In genomic region chr2:91953825-91954224, GRCm38 (mm10) we compare ENCODE assay signal across 10 mouse cellular contexts. TPM values are rescaled to one million over a fixed set of nuclear protein-coding genes. Genes with fewer than 3 reads are reported as not detected.
A peak's percentile ranks its signal among the peaks of the same experiment; 100 is the strongest.
DNase-seq lines count a peak whose midpoint lies in the region; ATAC-seq lines count a peak whose summit lies in the region.
"Had no signal": no experiment of that assay in that cellular context is flagged by ENCODE, and none has a peak within 500 bp of the region (broad histone marks: within the 10 kb centered on the region; RNA-seq: fewer than 3 reads in every experiment).

No protein-coding gene starts in this region.

- no peak overlapping the region for H3K4me2 ChIP-seq in hindbrain, embryonic 12.5 days (replicated peaks)
- no peak overlapping the region for H3K4me2 ChIP-seq in hindbrain, embryonic 14.5 days (replicated peaks)
- H3K4me2 ChIP-seq in liver, embryonic 15.5 days = no peak overlapping the region
- no peak overlapping the region for H3K4me2 ChIP-seq in midbrain, embryonic 16.5 days (ENCODE audit: low read length)

- no peaks in the 10 kb centered on the region for H3K36me3 ChIP-seq in hindbrain, embryonic 12.5 days
- H3K36me3 ChIP-seq in hindbrain, embryonic 14.5 days (replicated peaks; ENCODE audit: control insufficient read depth, insufficient read depth) = no peaks in the 10 kb centered on the region
- peaks cover 16% of the 10 kb centered on the region for H3K36me3 ChIP-seq in embryonic facial prominence, embryonic 10.5 days (replicated peaks)
- no peaks in the 10 kb centered on the region for H3K36me3 ChIP-seq in liver, embryonic 15.5 days (replicated peaks)
- no peaks in the 10 kb centered on the region for H3K36me3 ChIP-seq in midbrain, embryonic 16.5 days (ENCODE audit: control insufficient read depth, insufficient read depth, low read length)

- no peaks in the 10 kb centered on the region for H3K9me3 ChIP-seq in hindbrain, embryonic 12.5 days (replicated peaks)
- H3K9me3 ChIP-seq in hindbrain, embryonic 14.5 days (ENCODE audit: control insufficient read depth, low read length) = no peaks in the 10 kb centered on the region
- H3K9me3 ChIP-seq in embryonic facial prominence, embryonic 10.5 days = no peaks in the 10 kb centered on the region
- no peaks in the 10 kb centered on the region for H3K9me3 ChIP-seq in liver, embryonic 15.5 days (replicated peaks)
- H3K9me3 ChIP-seq in midbrain, embryonic 16.5 days (replicated peaks; ENCODE audit: control insufficient read depth, low read length, poor library complexity, severe bottlenecking) = no peaks in the 10 kb centered on the region

- H3K4me3 ChIP-seq in hindbrain, embryonic 12.5 days = no peak overlapping the region
- no peak overlapping the region for H3K4me3 ChIP-seq in hindbrain, embryonic 14.5 days (replicated peaks; ENCODE audit: low read length)
- H3K4me3 ChIP-seq in embryonic facial prominence, embryonic 10.5 days = no peak overlapping the region
- H3K4me3 ChIP-seq in liver, embryonic 15.5 days (replicated peaks) = no peak overlapping the region
- H3K4me3 ChIP-seq in midbrain, embryonic 16.5 days (ENCODE audit: low read depth, low read length) = no peak overlapping the region

- no peak for ATAC-seq in hindbrain, embryonic 12.5 days (ENCODE audit: low FRiP score)
- no peak for ATAC-seq in hindbrain, embryonic 14.5 days (ENCODE audit: low FRiP score)
- no peak for ATAC-seq in liver, embryonic 15.5 days (ENCODE audit: insufficient read depth)
- no peak for ATAC-seq in midbrain, embryonic 16.5 days

- H3K4me1 ChIP-seq in hindbrain, embryonic 12.5 days = peaks cover 47% of the 10 kb centered on the region
- H3K4me1 ChIP-seq in hindbrain, embryonic 14.5 days (replicated peaks; ENCODE audit: control insufficient read depth, insufficient read depth, low read length) = peaks cover 36% of the 10 kb centered on the region
- H3K4me1 ChIP-seq in embryonic facial prominence, embryonic 10.5 days = peaks cover 56% of the 10 kb centered on the region
- H3K4me1 ChIP-seq in liver, embryonic 15.5 days (replicated peaks) = peaks cover 97% of the 10 kb centered on the region
- H3K4me1 ChIP-seq in midbrain, embryonic 16.5 days (ENCODE audit: control insufficient read depth, insufficient read depth, low read length) = peaks cover 14% of the 10 kb centered on the region

- 17% methylated on average over 5 of the region's 5 CpGs for WGBS in hindbrain, embryonic 12.5 days
- 16% methylated on average over 5 of the region's 5 CpGs for WGBS in hindbrain, embryonic 14.5 days
- WGBS in embryonic facial prominence, embryonic 10.5 days = 17% methylated on average over 5 of the region's 5 CpGs
- WGBS in liver, embryonic 15.5 days (ENCODE audit: insufficient replicate concordance) = 43% methylated on average over 5 of the region's 5 CpGs
- WGBS in midbrain, embryonic 16.5 days = 27% methylated on average over 5 of the region's 5 CpGs

- peak overlapping the region; percentile 17; the same call in 1 of the 2 replicates for H3K27ac ChIP-seq in hindbrain, embryonic 12.5 days
- no peak overlapping the region for H3K27ac ChIP-seq in hindbrain, embryonic 14.5 days
- peak overlapping the region; percentile 62 for H3K27ac ChIP-seq in embryonic facial prominence, embryonic 10.5 days (replicated peaks)
- peak overlapping the region; percentile 55; the same call in 1 of the 2 replicates for H3K27ac ChIP-seq in liver, embryonic 15.5 days (replicated peaks)
- H3K27ac ChIP-seq in midbrain, embryonic 16.5 days (ENCODE audit: low read length) = no peak overlapping the region

- H3K9ac ChIP-seq in hindbrain, embryonic 12.5 days = no peak overlapping the region
- no peak overlapping the region for H3K9ac ChIP-seq in hindbrain, embryonic 14.5 days
- H3K9ac ChIP-seq in liver, embryonic 15.5 days = peak overlapping the region; percentile 19; the same call in 1 of the 2 replicates
- no peak overlapping the region for H3K9ac ChIP-seq in midbrain, embryonic 16.5 days (ENCODE audit: low read depth, low read length)

- H3K27me3 ChIP-seq in hindbrain, embryonic 12.5 days = no peaks in the 10 kb centered on the region
- no peaks in the 10 kb centered on the region for H3K27me3 ChIP-seq in hindbrain, embryonic 14.5 days (ENCODE audit: control insufficient read depth, insufficient read depth, low read length)
- H3K27me3 ChIP-seq in embryonic facial prominence, embryonic 10.5 days (replicated peaks; ENCODE audit: low read depth, poor library complexity, severe bottlenecking) = no peaks in the 10 kb centered on the region
- H3K27me3 ChIP-seq in liver, embryonic 15.5 days = no peaks in the 10 kb centered on the region
- H3K27me3 ChIP-seq in midbrain, embryonic 16.5 days (ENCODE audit: control insufficient read depth, insufficient read depth, low read depth, low read length) = no peaks in the 10 kb centered on the region

- DNase-seq in hindbrain, embryonic 14.5 days (ENCODE audit: low spot score) = no peak
- no peak for DNase-seq in embryonic facial prominence, embryonic 10.5 days (ENCODE audit: low spot score)
- peak; percentile 84 for DNase-seq in heart, postnatal 4 days
- DNase-seq in right cerebral cortex, postnatal 10 days (ENCODE audit: low spot score in 2 of 2) = no peak
- DNase-seq in thymus, postnatal 14 days = no peak

RNA-seq across cellular contexts. Expression of gene Gm9821, which starts 8.3 kb away (rescaled TPM):
- polyA plus RNA-seq in hindbrain, embryonic 12.5 days (2016; fragmentation: Nextera tagmentation; extraction: Ambion mirVana) = 0.50 and 0.57 TPM in 2 replicates
- polyA plus RNA-seq in hindbrain, embryonic 14.5 days (2014; fragmentation: Nextera tagmentation; extraction: Ambion mirVana) = 0.39 TPM in 1 of 2 replicates, not detected in the other
- polyA plus RNA-seq in embryonic facial prominence, embryonic 10.5 days (2016; fragmentation: Nextera tagmentation; extraction: Ambion mirVana) = 0.23 and 0.41 TPM in 2 replicates
- total RNA-seq in heart, postnatal 4 days (2021) = not detected
- 0.89 and 1.1 TPM in 2 replicates for polyA plus RNA-seq in liver, embryonic 15.5 days (2015; fragmentation: Nextera tagmentation; extraction: Ambion mirVana)
- 0.11 TPM in 1 of 2 replicates, not detected in the other for polyA plus RNA-seq in midbrain, embryonic 16.5 days (2015; fragmentation: Nextera tagmentation; extraction: Ambion mirVana)
- total RNA-seq: gastrocnemius, adult 8-10 months had no signal

RNA-seq across cellular contexts. Expression of gene Mdk, which starts 21.7 kb away (rescaled TPM):
- polyA plus RNA-seq in hindbrain, embryonic 12.5 days (2016; fragmentation: Nextera tagmentation; extraction: Ambion mirVana) = 904 and 962 TPM in 2 replicates
- 154 and 171 TPM in 2 replicates for polyA plus RNA-seq in hindbrain, embryonic 14.5 days (2014; fragmentation: Nextera tagmentation; extraction: Ambion mirVana)
- polyA plus RNA-seq in embryonic facial prominence, embryonic 10.5 days (2016; fragmentation: Nextera tagmentation; extraction: Ambion mirVana) = 2,212 and 2,218 TPM in 2 replicates
- 100 to 1,000 TPM; 102 to 110 TPM for total RNA-seq in heart, postnatal 4 days (2021)
- 15.2 and 17.1 TPM in 2 replicates for polyA plus RNA-seq in liver, embryonic 15.5 days (2015; fragmentation: Nextera tagmentation; extraction: Ambion mirVana)
- polyA plus RNA-seq in midbrain, embryonic 16.5 days (2015; fragmentation: Nextera tagmentation; extraction: Ambion mirVana) = 98.8 and 113 TPM in 2 replicates

RNA-seq across cellular contexts. Expression of gene Dgkz, which starts 21.8 kb away (rescaled TPM):
- polyA plus RNA-seq in hindbrain, embryonic 12.5 days (2016; fragmentation: Nextera tagmentation; extraction: Ambion mirVana) = 30.9 and 31.9 TPM in 2 replicates
- 39.0 and 42.6 TPM in 2 replicates for polyA plus RNA-seq in hindbrain, embryonic 14.5 days (2014; fragmentation: Nextera tagmentation; extraction: Ambion mirVana)
- polyA plus RNA-seq in embryonic facial prominence, embryonic 10.5 days (2016; fragmentation: Nextera tagmentation; extraction: Ambion mirVana) = 42.1 and 45.0 TPM in 2 replicates
- 10 to 100 TPM; 76.6 to 80.9 TPM for total RNA-seq in heart, postnatal 4 days (2021)
- 21.2 and 26.6 TPM in 2 replicates for polyA plus RNA-seq in liver, embryonic 15.5 days (2015; fragmentation: Nextera tagmentation; extraction: Ambion mirVana)
- polyA plus RNA-seq in midbrain, embryonic 16.5 days (2015; fragmentation: Nextera tagmentation; extraction: Ambion mirVana) = 28.3 and 33.3 TPM in 2 replicates

RNA-seq across cellular contexts. Expression of gene Chrm4, which starts 26.8 kb away (rescaled TPM):
- polyA plus RNA-seq in hindbrain, embryonic 12.5 days (2016; fragmentation: Nextera tagmentation; extraction: Ambion mirVana) = 0.77 and 1.0 TPM in 2 replicates
- 0.52 and 0.67 TPM in 2 replicates for polyA plus RNA-seq in hindbrain, embryonic 14.5 days (2014; fragmentation: Nextera tagmentation; extraction: Ambion mirVana)
- polyA plus RNA-seq in embryonic facial prominence, embryonic 10.5 days (2016; fragmentation: Nextera tagmentation; extraction: Ambion mirVana) = 0.74 and 1.4 TPM in 2 replicates
- total RNA-seq in heart, postnatal 4 days (2021) = not detected
- 0.13 TPM in 1 of 2 replicates, not detected in the other for polyA plus RNA-seq in liver, embryonic 15.5 days (2015; fragmentation: Nextera tagmentation; extraction: Ambion mirVana)
- polyA plus RNA-seq in midbrain, embryonic 16.5 days (2015; fragmentation: Nextera tagmentation; extraction: Ambion mirVana) = 0.33 and 0.34 TPM in 2 replicates
- total RNA-seq: gastrocnemius, adult 8-10 months; neutrophil, adult 5-6 weeks had no signal

Comparison
In these comparisons a context has a peak if more than half of its experiments do, and no peak if none do; other contexts are left out.
1. H3K27ac ChIP-seq: peak in hindbrain, embryonic 12.5 days (single experiment), embryonic facial prominence, embryonic 10.5 days (single experiment) and liver, embryonic 15.5 days (single experiment); none in hindbrain, embryonic 14.5 days (single experiment) and midbrain, embryonic 16.5 days (single experiment).